Mouse (Mus musculus) embryonic fibroblast, embryonic 13.5 days (primary cell): Measurements from ENCODE around the gene Txndc16. TPM values are rescaled to one million over a fixed set of nuclear protein-coding genes. Genes with fewer than 3 reads are reported as not detected.

Source experiments
- H3K27ac ChIP-seq: 2 replicates; pipeline ENCODE4 v1.5.1; 2012; ENCODE audit warnings: low read length, control low read depth, inconsistent platforms; ENCODE audit not compliant: insufficient read depth
- H3K4me1 ChIP-seq: 2 replicates; pipeline ENCODE4 v1.6.1; 2011; ENCODE audit warnings: low read length; ENCODE audit not compliant: control insufficient read depth, insufficient read depth
- H3K4me3 ChIP-seq: 2 replicates; pipeline ENCODE4 v1.5.1; 2011; ENCODE audit warnings: mild to moderate bottlenecking, control low read depth, low read length; ENCODE audit not compliant: insufficient read depth
- CTCF ChIP-seq: IDR thresholded peaks from 2 replicates; pipeline ENCODE4 v1.5.1; 2011; ENCODE audit warnings: mild to moderate bottlenecking, control low read depth, low read length, moderate library complexity, borderline replicate concordance; ENCODE audit not compliant: insufficient read depth
- POLR2A ChIP-seq: IDR thresholded peaks from 2 replicates; pipeline ENCODE4 v1.6.1; 2011; ENCODE audit warnings: low read depth, mild to moderate bottlenecking, control low read depth, low read length, moderate library complexity
- polyA plus RNA-seq: library from polyadenylated mRNA; stranded (reverse); fragments of >200 nt; gene quantifications from 2 replicates; pipeline ENCODE4 v1.2.4, GENCODE M21; 2011; ENCODE audit warnings: low read depth; ENCODE audit not compliant: missing spikeins, insufficient read length

The Txndc16 gene
- polyA plus RNA-seq, 1 experiment: 33.9 TPM

GRCm38 (mm10) chr14:45085651-45086425 lies 134.3 kb downstream of the Txndc16 start:
- Histone ChIP-seq H3K4me3 (no peak overlapping the region), H3K27ac (no peak overlapping the region), H3K4me1 (no peaks in the 10 kb centered on the region)
- TF ChIP-seq POLR2A: no peak
- TF ChIP-seq CTCF: no peak

GRCm38 (mm10) chr14:45084656-45085280 lies 135.4 kb downstream of the Txndc16 start:
- Histone ChIP-seq H3K4me3 (no peak overlapping the region), H3K4me1 (no peaks in the 10 kb centered on the region), H3K27ac (no peak overlapping the region)
- TF ChIP-seq CTCF (no peak), POLR2A (no peak)

- Histone ChIP-seq H3K4me1 (no peaks in the 10 kb centered on the region), H3K4me3 (no peak overlapping the region), H3K27ac (no peak overlapping the region)
- TF ChIP-seq CTCF (no peak), POLR2A (no peak)
Measured at GRCm38 (mm10) chr14:45083540-45083939, 136.6 kb downstream of the Txndc16 start.

Other genes with a start within 250 kb of the Txndc16 start
- gene Ptger2, start 232.1 kb downstream of the Txndc16 start, polyA plus RNA-seq: 0.23 TPM in 1 of 2 replicates, not detected in the other
- 2.1 and 4.9 TPM in 2 replicates for gene Gpr137c, start 611 bp downstream of the Txndc16 start, polyA plus RNA-seq
- 92.1 and 103 TPM in 2 replicates for gene Ero1l, start 98.4 kb upstream of the Txndc16 start, polyA plus RNA-seq
- gene Psmc6, start 109.5 kb upstream of the Txndc16 start, polyA plus RNA-seq: 486 and 500 TPM in 2 replicates
- gene Styx, start 130.8 kb upstream of the Txndc16 start, polyA plus RNA-seq: 14.8 and 20.9 TPM in 2 replicates
- gene Gnpnat1, start 184.6 kb upstream of the Txndc16 start, polyA plus RNA-seq: 90.3 and 97.4 TPM in 2 replicates